ENCODE assay signal across 29 mouse cellular contexts in genomic region chr6:41030821-41031220, GRCm38 (mm10). TPM values are rescaled to one million over a fixed set of nuclear protein-coding genes. Genes with fewer than 3 reads are reported as not detected.
A peak's percentile ranks its signal among the peaks of the same experiment; 100 is the strongest.
DNase-seq lines count a peak whose midpoint lies in the region; ATAC-seq and TF ChIP-seq lines count a peak whose summit lies in the region.
"Had no signal": no experiment of that assay in that cellular context is flagged by ENCODE, and none has a peak within 500 bp of the region (broad histone marks: within the 10 kb centered on the region; RNA-seq: fewer than 3 reads in every experiment).

No protein-coding gene starts in this region.

- TF ChIP-seq POLR2A in embryonic fibroblast, embryonic 13.5 days (IDR thresholded peaks at IDR 0.05; ENCODE audit: low read depth, low read length) = no peak

- ATAC-seq in megakaryocyte-erythroid progenitor cell, adult 5-6 weeks (replicated peaks; ENCODE audit: low FRiP score, low TSS enrichment, poor library complexity, severe bottlenecking) = no peak
- ATAC-seq: activated CD4-positive, CD25-positive, alpha-beta regulatory T cell, adult 4 months; CD4-positive, CD25-positive, alpha-beta regulatory T cell, adult 4 months; Patski had no signal

- TF ChIP-seq CTCF in embryonic fibroblast, embryonic 13.5 days (IDR thresholded peaks at IDR 0.05; ENCODE audit: borderline replicate concordance, insufficient read depth, low read length) = no peak

- H3K27ac ChIP-seq in embryonic fibroblast, embryonic 13.5 days (ENCODE audit: insufficient read depth, low read length) = 0 out of 2 replicates have a peak overlapping the region, but pooled peaks have one; percentile 32

- no peak overlapping the region for H3K4me3 ChIP-seq in embryonic fibroblast, embryonic 13.5 days (ENCODE audit: insufficient read depth, low read length)

- peak; percentile 57 for DNase-seq in 3T3-L1 (ENCODE audit: low read depth, low spot score)
- DNase-seq in Muller cell, postnatal 12 days (ENCODE audit: inconsistent ontology term) = peak; percentile 35
- DNase-seq in fibroblast of lung, adult 2 months (ENCODE audit: low read depth) = peak; percentile 68
- DNase-seq in thymus, postnatal 0 days (ENCODE audit: low spot score) = no peak
- no peak for DNase-seq in urinary bladder, postnatal 36 days (ENCODE audit: low spot score in 2 of 2)
- no peak for DNase-seq in right cerebral cortex, postnatal 10 days (ENCODE audit: low spot score in 2 of 2)
- DNase-seq: adrenal gland, adult 2 months; adrenal gland, adult 8-10 months; adrenal gland, postnatal 10 days; adrenal gland, postnatal 14 days; adrenal gland, postnatal 25 days; adrenal gland, postnatal 36 days; B cell, adult 2 months; cerebellum, adult 11 months; cerebellum, adult 11-12 months; cerebellum, adult 18-20 months; cerebellum, adult 2 months had no signal

- peaks cover 8% of the 10 kb centered on the region for H3K4me1 ChIP-seq in embryonic fibroblast, embryonic 13.5 days (ENCODE audit: control insufficient read depth, insufficient read depth, low read length)

RNA-seq across cellular contexts. Expression of gene 2210010C04Rik, which starts 4.5 kb away (rescaled TPM):
- not detected in 2 replicates for polyA plus RNA-seq in embryonic fibroblast, embryonic 13.5 days (2011; ENCODE audit: insufficient read length, low read depth, missing spikeins)
- 0.17 and 0.20 TPM in 2 replicates for polyA plus RNA-seq in thymus, postnatal 0 days (2015; fragmentation: Nextera tagmentation; extraction: Ambion mirVana)
- not detected in 2 replicates for total RNA-seq in megakaryocyte-erythroid progenitor cell, adult 5-6 weeks (2014; fragmentation: Nextera tagmentation)
- not detected in 2 replicates for total RNA-seq in megakaryocyte-erythroid progenitor cell, adult 5-6 weeks (2017)
- total RNA-seq: adrenal gland, adult 18-20 months; adrenal gland, adult 2 months; adrenal gland, adult 8-10 months; adrenal gland, postnatal 10 days; adrenal gland, postnatal 14 days; adrenal gland, postnatal 25 days; adrenal gland, postnatal 36 days; CH12.LX; ES-E14; G1E; MEL had no signal
- polyA plus RNA-seq: brain, embryonic 14.5 days; C2C12; CD4-positive, CD25-positive, alpha-beta regulatory T cell, adult 4 months; cerebellum, adult 2 months; G1E had no signal

RNA-seq across cellular contexts. Expression of gene Gm2663, which starts 31.5 kb away (rescaled TPM):
- not detected in 2 replicates for polyA plus RNA-seq in embryonic fibroblast, embryonic 13.5 days (2011; ENCODE audit: insufficient read length, low read depth, missing spikeins)
- polyA plus RNA-seq in thymus, postnatal 0 days (2015; fragmentation: Nextera tagmentation; extraction: Ambion mirVana) = 0.70 TPM in 1 of 2 replicates, not detected in the other
- total RNA-seq in megakaryocyte-erythroid progenitor cell, adult 5-6 weeks (2014; fragmentation: Nextera tagmentation) = not detected in 2 replicates
- not detected in 2 replicates for total RNA-seq in megakaryocyte-erythroid progenitor cell, adult 5-6 weeks (2017)
- total RNA-seq: adrenal gland, adult 18-20 months; adrenal gland, adult 2 months; adrenal gland, adult 8-10 months; adrenal gland, postnatal 10 days; adrenal gland, postnatal 14 days; adrenal gland, postnatal 25 days; adrenal gland, postnatal 36 days; CH12.LX; ES-E14; G1E; MEL had no signal
- polyA plus RNA-seq: activated CD4-positive, CD25-positive, alpha-beta regulatory T cell, adult 4 months; adrenal gland, adult 2 months; brain, embryonic 14.5 days; C2C12; CD4-positive, CD25-positive, alpha-beta regulatory T cell, adult 4 months; cerebellum, adult 2 months; G1E; Patski had no signal

Comparison
In these comparisons a context has a peak if more than half of its experiments do, and no peak if none do; other contexts are left out.
1. DNase-seq: peak in 3T3-L1 (single experiment), Muller cell, postnatal 12 days (single experiment) and fibroblast of lung, adult 2 months (single experiment); none in thymus, postnatal 0 days (single experiment), urinary bladder, postnatal 36 days (0 of 2) and right cerebral cortex, postnatal 10 days (0 of 2).